Mouse (Mus musculus) hindbrain, postnatal 0 days (tissue): ENCODE results near the gene Gm49391. TPM values are rescaled to one million over a fixed set of nuclear protein-coding genes. Genes with fewer than 3 reads are reported as not detected.
"Not testable (repeated sequence)": the region's sequence is repeated elsewhere in the genome, so short reads cannot be mapped to it uniquely, and the experiment has no call there.

Source experiments
- ATAC-seq: fragments of 200-750 bp; cut with Nextera tagmentation; 2 replicates; pipeline ENCODE4 v1.8.0; 2017; ENCODE audit warnings: mild to moderate bottlenecking, moderate TSS enrichment, moderate library complexity
- DNase-seq: peaks from one replicate; pipeline ENCODE4 v3.0.0-alpha.2; 2015; ENCODE audit warnings: low spot score
- H3K27ac ChIP-seq: fragments of 300-500 bp; sonication (generic); 2 replicates; pipeline ENCODE4 v1.5.1; 2014; ENCODE audit warnings: mild to moderate bottlenecking
- H3K27me3 ChIP-seq: fragments of 300-500 bp; sonication (generic); 2 replicates; pipeline ENCODE4 v1.6.1; 2014; ENCODE audit warnings: low read length, mixed read lengths; ENCODE audit not compliant: insufficient read depth
- H3K36me3 ChIP-seq: fragments of 300-500 bp; sonication (generic); 2 replicates; pipeline ENCODE4 v1.6.1; 2014; ENCODE audit warnings: low read length, mixed read lengths; ENCODE audit not compliant: insufficient read depth
- H3K4me1 ChIP-seq: fragments of 300-500 bp; sonication (generic); 2 replicates; pipeline ENCODE4 v1.6.1; 2014; ENCODE audit warnings: antibody characterized with exemption, low read length, mixed read lengths; ENCODE audit not compliant: insufficient read depth
- H3K4me2 ChIP-seq: fragments of 300-500 bp; sonication (generic); 2 replicates; pipeline ENCODE4 v1.6.1; 2014; ENCODE audit warnings: low read depth, mild to moderate bottlenecking, low read length, moderate library complexity, mixed read lengths
- H3K4me3 ChIP-seq: fragments of 300-500 bp; sonication (generic); 2 replicates; pipeline ENCODE4 v1.5.1; 2014; ENCODE audit warnings: low read length
- H3K9ac ChIP-seq: fragments of 300-500 bp; sonication (generic); replicated peaks from 2 replicates; pipeline ENCODE4 v1.6.1; 2014; ENCODE audit warnings: mild to moderate bottlenecking, low read length, moderate library complexity, mixed read lengths
- H3K9me3 ChIP-seq: fragments of 300-500 bp; sonication (generic); 2 replicates; pipeline ENCODE4 v1.6.1; 2016; ENCODE audit warnings: low read length, mixed read lengths
- CTCF ChIP-seq: IDR thresholded peaks from 2 replicates; pipeline ENCODE4 v1.5.1; 2016; ENCODE audit warnings: antibody characterized with exemption, control low read depth, low read depth
- WGBS: fragments of 180-500 bp; shearing (Covaris S2); extraction: QIAGEN DNeasy Blood & Tissue Kit; methylation state at CpG from one replicate; pipeline ENCODE4 v1.1.7; 2014; 5-methylcytosine and 5-hydroxymethylcytosine counted together
- polyA plus RNA-seq: library from polyadenylated mRNA; unstranded; fragments of >200 nt; fragmentation: Nextera tagmentation; extraction: Ambion mirVana; gene quantifications from 2 replicates; pipeline ENCODE4 v1.2.1, GENCODE M21; 2015
- total RNA-seq: library from RNA; depleted of rRNA; stranded (reverse); fragments of >200 nt; gene quantifications from 2 replicates; pipeline ENCODE4 v1.2.3, GENCODE M21; 2014; rRNA removed

Gm49391 gene
- 4.1 TPM in 1 of 2 replicates, not detected in the other for total RNA-seq
- polyA plus RNA-seq: 0.88 TPM in 2 replicates

- 75% methylated on average over 5 of the region's 5 CpGs for WGBS
- TF ChIP-seq CTCF: no peak
- no peak for DNase-seq
- 0 out of 2 replicates have a peak, but pooled peaks cover under 1% of the 10 kb centered on the region for H3K9me3 ChIP-seq
- no peaks in the 10 kb centered on the region for H3K36me3 ChIP-seq
- H3K27ac ChIP-seq: no peak within 1 kb of the TSS
- no peak for ATAC-seq
- no peak within 1 kb of the TSS for H3K9ac ChIP-seq
- H3K4me1 ChIP-seq: no peaks in the 10 kb centered on the region
- H3K27me3 ChIP-seq: no peaks in the 10 kb centered on the region
- H3K4me3 ChIP-seq: no peak within 1 kb of the TSS
- no peak within 1 kb of the TSS for H3K4me2 ChIP-seq
Observed at GRCm38 (mm10) chr13:60936500-60936901, at the start of gene Gm49391, which contains the start of gene Ctla2a. Gm49391 (minus strand) TSS chr13:60936571. Ctla2a (minus strand) TSS chr13:60936625.

GRCm38 (mm10) chr13:60972319-60972718, 35.9 kb upstream of the Gm49391 start:
- H3K4me2 ChIP-seq, H3K27ac ChIP-seq, H3K27me3 ChIP-seq, H3K9ac ChIP-seq, DNase-seq, H3K4me1 ChIP-seq, H3K9me3 ChIP-seq, ATAC-seq, H3K4me3 ChIP-seq, H3K36me3 ChIP-seq: not testable (repeated sequence)
- 68% methylated on average over 4 of the region's 4 CpGs for WGBS

GRCm38 (mm10) chr13:60963985-60964384, 27.6 kb upstream of the Gm49391 start:
- not testable (repeated sequence) for H3K4me2 ChIP-seq, H3K27ac ChIP-seq, H3K4me3 ChIP-seq, H3K36me3 ChIP-seq, H3K27me3 ChIP-seq, ATAC-seq, H3K4me1 ChIP-seq, DNase-seq, H3K9ac ChIP-seq
- 31% methylated on average over 4 of the region's 5 CpGs for WGBS
- peaks cover 11% of the 10 kb centered on the region for H3K9me3 ChIP-seq

GRCm38 (mm10) chr13:60961706-60962105, 25.3 kb upstream of the Gm49391 start:
- no peak overlapping the region for H3K4me2 ChIP-seq
- H3K9ac ChIP-seq: no peak overlapping the region
- TF ChIP-seq CTCF: no peak
- no peaks in the 10 kb centered on the region for H3K4me1 ChIP-seq
- peaks cover 13% of the 10 kb centered on the region for H3K9me3 ChIP-seq
- ATAC-seq (no peak), DNase-seq (no peak)
- H3K27me3 ChIP-seq: no peaks in the 10 kb centered on the region
- no peak overlapping the region for H3K27ac ChIP-seq
- 68% methylated on average over 5 of the region's 5 CpGs for WGBS
- H3K36me3 ChIP-seq: no peaks in the 10 kb centered on the region
- H3K4me3 ChIP-seq: no peak overlapping the region

- H3K27ac ChIP-seq, ATAC-seq: not testable (repeated sequence)
- WGBS: 77% methylated on average over 3 of the region's 3 CpGs
Observed at GRCm38 (mm10) chr13:60941884-60942283, 5.5 kb upstream of the Gm49391 start, which contains the start of gene Tpbpa. Tpbpa (minus strand) TSS chr13:60941984.

GRCm38 (mm10) chr13:60935490-60935889, 881 bp downstream of the Gm49391 start, which contains the start of gene Gm49393:
Gm49393 (minus strand) TSS chr13:60935590.
- not testable (repeated sequence) for H3K4me2 ChIP-seq, H3K27ac ChIP-seq, DNase-seq, H3K36me3 ChIP-seq, H3K9ac ChIP-seq, H3K27me3 ChIP-seq, H3K4me1 ChIP-seq, ATAC-seq, H3K4me3 ChIP-seq, H3K9me3 ChIP-seq
- 75% methylated on average over 2 of the region's 2 CpGs for WGBS

More at GRCm38 (mm10) chr13:60941884-60942283, 5.5 kb upstream of the Gm49391 start, which contains the start of gene Tpbpa:
- H3K4me2 ChIP-seq, H3K9ac ChIP-seq, H3K4me3 ChIP-seq, H3K27me3 ChIP-seq, H3K9me3 ChIP-seq, H3K36me3 ChIP-seq, DNase-seq, H3K4me1 ChIP-seq: not testable (repeated sequence)

GRCm38 (mm10) chr13:60904780-60905179, 31.6 kb downstream of the Gm49391 start, which contains the start of gene Tpbpb:
Tpbpb (minus strand) TSS chr13:60904880.
- not testable (repeated sequence) for H3K27ac ChIP-seq, H3K36me3 ChIP-seq, ATAC-seq, H3K4me1 ChIP-seq, DNase-seq, H3K9ac ChIP-seq, H3K9me3 ChIP-seq, H3K4me3 ChIP-seq, H3K27me3 ChIP-seq, H3K4me2 ChIP-seq
- 85% methylated on average over 2 of the region's 2 CpGs for WGBS
